Mouse (Mus musculus) kidney, embryonic 14.5 days (tissue): ENCODE measurements around the gene Poc1a. TPM values are rescaled to one million over a fixed set of nuclear protein-coding genes. Genes with fewer than 3 reads are reported as not detected.
A peak's percentile ranks its signal among the peaks of the same experiment; 100 is the strongest.

ENCODE experiments used
- ATAC-seq: fragments of 200-750 bp; cut with Nextera tagmentation; 2 replicates; pipeline ENCODE4 v1.8.0; 2017; ENCODE audit warnings: moderate number of reproducible peaks, mild to moderate bottlenecking, moderate TSS enrichment, moderate library complexity; ENCODE audit not compliant: low FRiP score, low TSS enrichment
- H3K27ac ChIP-seq: fragments of 300-500 bp; sonication (generic); 2 replicates; pipeline ENCODE4 v1.5.1; 2014; ENCODE audit warnings: low read depth, mild to moderate bottlenecking, low read length, moderate library complexity, mixed read lengths
- H3K27me3 ChIP-seq: fragments of 300-500 bp; sonication (generic); 2 replicates; pipeline ENCODE4 v1.6.1; 2014; ENCODE audit warnings: mild to moderate bottlenecking, low read length; ENCODE audit not compliant: control insufficient read depth, insufficient read depth
- H3K36me3 ChIP-seq: fragments of 300-500 bp; sonication (generic); 2 replicates; pipeline ENCODE4 v1.6.1; 2014; ENCODE audit warnings: low read length, mixed read lengths; ENCODE audit not compliant: control insufficient read depth, insufficient read depth
- H3K4me1 ChIP-seq: fragments of 300-500 bp; sonication (generic); 2 replicates; pipeline ENCODE4 v1.6.1; 2014; ENCODE audit warnings: low read length, mixed read lengths; ENCODE audit not compliant: control insufficient read depth, insufficient read depth
- H3K4me2 ChIP-seq: fragments of 300-500 bp; sonication (generic); replicated peaks from 2 replicates; pipeline ENCODE4 v1.6.1; 2014; ENCODE audit warnings: low read depth, mild to moderate bottlenecking, low read length
- H3K4me3 ChIP-seq: fragments of 300-500 bp; sonication (generic); 2 replicates; pipeline ENCODE4 v1.5.1; 2014; ENCODE audit warnings: mild to moderate bottlenecking, low read length
- H3K9ac ChIP-seq: fragments of 300-500 bp; sonication (generic); 2 replicates; pipeline ENCODE4 v1.6.1; 2014; ENCODE audit warnings: low read depth, mild to moderate bottlenecking, low read length, moderate library complexity
- H3K9me3 ChIP-seq: fragments of 300-500 bp; sonication (generic); 2 replicates; pipeline ENCODE4 v1.6.1; 2016; ENCODE audit warnings: low read length; ENCODE audit not compliant: control insufficient read depth
- WGBS: fragments of 180-500 bp; shearing (Covaris S2); extraction: QIAGEN DNeasy Blood & Tissue Kit; methylation state at CpG from one replicate; pipeline ENCODE4 v1.1.7; 2014; 5-methylcytosine and 5-hydroxymethylcytosine counted together
- polyA plus RNA-seq: library from polyadenylated mRNA; unstranded; fragments of >200 nt; fragmentation: Nextera tagmentation; extraction: Ambion mirVana; gene quantifications from 2 replicates; pipeline ENCODE4 v1.2.1, GENCODE M21; 2014

Gene Poc1a
- polyA plus RNA-seq, 1 experiment from 2014 or later = 29.1 TPM

DNA sequence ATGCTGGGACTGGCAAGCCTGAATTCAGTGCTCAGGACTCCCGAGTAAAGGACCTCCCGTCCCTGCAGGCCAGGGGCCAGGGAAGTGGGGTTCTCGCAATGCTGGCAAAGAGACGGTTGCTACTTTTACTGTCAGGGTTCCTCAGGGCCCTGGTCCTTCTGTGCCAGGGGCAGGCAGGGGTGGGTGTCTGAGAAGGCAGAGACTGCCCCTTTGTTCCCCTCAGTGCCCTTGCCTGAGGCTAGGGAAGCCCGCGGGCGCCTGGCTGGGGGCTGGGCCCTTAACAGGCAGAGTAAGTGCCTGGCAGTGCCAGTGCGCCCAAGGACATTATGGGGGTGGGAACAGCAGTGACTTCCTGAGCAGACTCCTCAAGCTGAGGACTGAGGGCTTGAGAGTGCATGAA, 96.4 kb downstream of the Poc1a start:
- Histone ChIP-seq H3K4me2 (no peak overlapping the region), H3K27ac (no peak overlapping the region; the same call in 1 of the 2 replicates), H3K4me3 (no peak overlapping the region), H3K4me1 (peaks cover 8% of the 10 kb centered on the region), H3K27me3 (no peaks in the 10 kb centered on the region), H3K9ac (no peak overlapping the region), H3K9me3 (no peaks in the 10 kb centered on the region), H3K36me3 (peaks cover 48% of the 10 kb centered on the region)
- 88% methylated on average over 8 of the region's 8 CpGs for WGBS
- ATAC-seq = no peak

DNA sequence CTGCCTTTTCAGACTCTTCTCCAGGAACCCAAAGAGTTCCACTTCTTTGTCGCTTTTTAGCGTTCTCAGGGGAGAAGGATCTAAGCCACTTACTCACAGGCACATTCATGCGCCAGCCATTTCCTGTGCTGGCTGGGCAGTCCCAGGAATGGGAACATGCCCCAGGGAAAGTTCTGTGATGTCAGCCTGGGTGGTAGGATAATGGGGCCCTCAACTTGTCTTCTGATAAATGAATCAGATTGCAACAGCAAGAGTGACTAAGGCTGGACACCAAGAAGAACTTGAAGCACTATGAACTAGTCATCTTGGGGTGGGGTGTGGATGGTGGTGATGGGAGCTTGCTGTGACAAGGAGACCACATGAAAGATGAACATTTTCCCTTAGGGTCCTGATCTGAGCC, 97.2 kb downstream of the Poc1a start:
- 86% methylated on average over 3 of the region's 3 CpGs for WGBS
- H3K4me3 ChIP-seq = no peak overlapping the region

DNA sequence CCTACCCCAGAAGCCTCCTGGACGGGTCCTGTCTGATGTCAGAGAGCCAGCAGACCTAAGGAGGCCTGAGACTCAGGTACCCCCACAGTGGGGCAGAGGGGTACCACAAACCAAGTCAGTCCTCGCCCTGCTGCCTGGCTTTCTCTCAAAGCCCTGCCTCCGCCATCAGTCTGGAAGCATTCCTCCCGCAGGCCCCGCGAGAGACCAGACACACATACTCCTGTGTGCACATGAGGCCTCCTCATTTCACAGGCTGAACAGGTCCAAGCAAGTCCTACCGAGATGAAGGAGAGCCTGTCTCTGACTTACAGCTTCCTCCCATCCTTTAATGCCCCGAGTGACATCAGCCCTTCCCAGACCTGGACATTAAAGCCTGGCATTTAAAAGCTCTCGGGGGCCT, 97.9 kb downstream of the Poc1a start:
- Histone ChIP-seq H3K27ac (no peak overlapping the region), H3K4me1 (peaks cover 8% of the 10 kb centered on the region), H3K4me2 (no peak overlapping the region), H3K27me3 (no peaks in the 10 kb centered on the region), H3K4me3 (no peak overlapping the region), H3K36me3 (peaks cover 33% of the 10 kb centered on the region), H3K9me3 (no peaks in the 10 kb centered on the region), H3K9ac (no peak overlapping the region)
- ATAC-seq = no peak
- 67% methylated on average over 9 of the region's 9 CpGs for WGBS

More for the DNA sequence above, 97.2 kb downstream of the Poc1a start:
- no peak overlapping the region for H3K4me2 ChIP-seq
- ATAC-seq = no peak
- H3K9ac ChIP-seq = no peak overlapping the region
- no peaks in the 10 kb centered on the region for H3K9me3 ChIP-seq
- H3K27ac ChIP-seq = no peak overlapping the region
- peaks cover under 1% of the 10 kb centered on the region; the same call in 1 of the 2 replicates for H3K4me1 ChIP-seq
- no peaks in the 10 kb centered on the region for H3K27me3 ChIP-seq
- H3K36me3 ChIP-seq = peaks cover 40% of the 10 kb centered on the region

DNA sequence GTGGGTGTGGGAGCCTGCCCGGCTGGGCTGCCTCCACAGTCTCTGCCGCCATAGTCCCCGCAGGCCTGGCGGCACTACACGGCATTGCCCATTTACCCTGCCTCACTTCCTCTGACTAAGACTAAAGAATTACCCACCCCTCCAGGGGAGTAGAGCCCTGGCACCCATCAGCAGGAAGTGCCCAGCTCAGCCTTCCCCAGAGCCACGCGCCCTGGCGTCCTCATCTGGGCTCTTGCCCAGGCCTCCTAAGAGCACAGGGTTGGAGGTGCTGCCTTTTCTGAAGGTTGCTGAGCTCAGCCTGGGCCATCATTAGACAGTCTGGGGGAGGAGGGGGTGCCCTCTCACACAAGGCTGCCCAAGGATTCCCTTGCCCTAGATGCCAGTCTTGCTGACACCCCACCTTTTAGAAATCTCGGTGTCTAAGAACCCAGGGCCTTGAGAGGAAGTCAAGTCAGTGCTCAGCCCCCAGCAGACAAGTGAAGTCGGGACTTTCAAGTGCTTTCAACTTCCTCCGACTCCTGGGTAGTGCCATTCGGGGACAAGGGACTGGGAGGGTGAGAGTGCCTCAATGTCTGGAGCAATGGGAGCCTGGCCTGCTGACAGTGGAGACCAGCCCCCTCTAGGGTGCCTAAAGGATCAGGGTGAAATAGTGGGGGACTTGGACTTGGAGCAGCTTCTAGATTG, 105.5 kb downstream of the Poc1a start:
- 86% methylated on average over 12 of the region's 12 CpGs for WGBS
- Histone ChIP-seq H3K4me1 (peaks cover 16% of the 10 kb centered on the region), H3K27ac (no peak overlapping the region), H3K4me3 (no peak overlapping the region), H3K27me3 (no peaks in the 10 kb centered on the region), H3K4me2 (no peak overlapping the region), H3K36me3 (no peaks in the 10 kb centered on the region), H3K9me3 (no peaks in the 10 kb centered on the region), H3K9ac (no peak overlapping the region)
- no peak for ATAC-seq

DNA sequence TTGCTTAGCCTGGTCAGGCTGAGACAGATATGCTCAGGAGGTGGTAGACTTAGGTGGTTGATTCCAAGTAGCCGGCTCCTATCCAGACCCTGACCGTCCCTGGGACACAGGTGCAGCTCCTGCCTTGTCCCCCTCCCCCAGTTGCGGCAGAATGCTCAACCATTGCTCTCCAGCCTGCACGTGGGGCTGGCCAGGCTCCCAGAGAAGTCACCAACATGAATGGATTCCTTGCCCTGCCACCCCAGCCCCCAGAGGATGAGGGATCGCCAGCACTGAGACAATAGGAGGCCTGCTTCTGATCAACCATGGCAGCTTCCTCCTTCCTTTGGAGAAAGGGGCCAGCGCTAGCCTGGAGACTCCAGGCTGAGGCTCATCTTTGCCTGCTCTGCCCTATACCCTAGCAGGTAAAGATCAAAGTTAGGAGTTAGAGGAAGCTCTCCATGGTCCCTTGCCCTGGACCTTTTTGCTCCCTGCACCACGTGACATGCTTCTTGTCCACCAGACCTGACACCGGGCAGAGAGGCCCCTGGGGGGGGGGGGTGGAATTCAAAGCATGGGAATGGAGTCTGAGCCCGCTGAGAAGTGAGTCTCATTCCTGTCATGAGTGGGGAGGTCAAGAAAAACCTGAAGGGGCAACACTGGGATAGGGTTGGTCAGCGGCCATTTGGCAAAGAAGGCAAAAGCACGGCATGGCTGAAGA, 112.1 kb downstream of the Poc1a start:
- no peak overlapping the region for H3K4me2 ChIP-seq
- H3K36me3 ChIP-seq = no peaks in the 10 kb centered on the region
- H3K4me1 ChIP-seq = 0 out of 2 replicates have a peak, but pooled peaks cover 7% of the 10 kb centered on the region
- no peak overlapping the region for H3K4me3 ChIP-seq
- 73% methylated on average over 11 of the region's 11 CpGs for WGBS
- no peak for ATAC-seq
- H3K27ac ChIP-seq = no peak overlapping the region
- H3K27me3 ChIP-seq = no peaks in the 10 kb centered on the region
- no peak overlapping the region for H3K9ac ChIP-seq
- H3K9me3 ChIP-seq = no peaks in the 10 kb centered on the region

DNA sequence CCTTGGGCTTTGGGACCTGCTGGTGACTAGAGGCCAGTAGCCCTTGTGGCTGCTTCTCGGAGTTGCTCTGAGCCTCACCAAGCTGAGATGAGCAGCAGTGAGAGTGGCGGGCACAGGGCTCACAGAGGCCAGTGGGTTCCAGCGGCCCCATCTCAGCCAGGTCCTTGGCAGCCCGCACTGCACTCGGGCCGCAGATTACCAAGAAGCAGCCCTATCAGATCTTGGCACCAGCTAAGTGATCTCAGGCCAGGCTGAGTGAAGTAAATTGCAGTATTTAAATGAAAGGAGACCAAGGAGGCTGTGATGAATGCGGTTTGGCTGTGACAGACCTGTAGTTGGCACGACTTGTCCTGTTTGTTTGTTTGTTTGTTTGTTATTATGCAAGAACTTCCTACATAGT, 112.7 kb downstream of the Poc1a start:
- WGBS = 90% methylated on average over 8 of the region's 8 CpGs
- no peak overlapping the region for H3K27ac ChIP-seq

DNA sequence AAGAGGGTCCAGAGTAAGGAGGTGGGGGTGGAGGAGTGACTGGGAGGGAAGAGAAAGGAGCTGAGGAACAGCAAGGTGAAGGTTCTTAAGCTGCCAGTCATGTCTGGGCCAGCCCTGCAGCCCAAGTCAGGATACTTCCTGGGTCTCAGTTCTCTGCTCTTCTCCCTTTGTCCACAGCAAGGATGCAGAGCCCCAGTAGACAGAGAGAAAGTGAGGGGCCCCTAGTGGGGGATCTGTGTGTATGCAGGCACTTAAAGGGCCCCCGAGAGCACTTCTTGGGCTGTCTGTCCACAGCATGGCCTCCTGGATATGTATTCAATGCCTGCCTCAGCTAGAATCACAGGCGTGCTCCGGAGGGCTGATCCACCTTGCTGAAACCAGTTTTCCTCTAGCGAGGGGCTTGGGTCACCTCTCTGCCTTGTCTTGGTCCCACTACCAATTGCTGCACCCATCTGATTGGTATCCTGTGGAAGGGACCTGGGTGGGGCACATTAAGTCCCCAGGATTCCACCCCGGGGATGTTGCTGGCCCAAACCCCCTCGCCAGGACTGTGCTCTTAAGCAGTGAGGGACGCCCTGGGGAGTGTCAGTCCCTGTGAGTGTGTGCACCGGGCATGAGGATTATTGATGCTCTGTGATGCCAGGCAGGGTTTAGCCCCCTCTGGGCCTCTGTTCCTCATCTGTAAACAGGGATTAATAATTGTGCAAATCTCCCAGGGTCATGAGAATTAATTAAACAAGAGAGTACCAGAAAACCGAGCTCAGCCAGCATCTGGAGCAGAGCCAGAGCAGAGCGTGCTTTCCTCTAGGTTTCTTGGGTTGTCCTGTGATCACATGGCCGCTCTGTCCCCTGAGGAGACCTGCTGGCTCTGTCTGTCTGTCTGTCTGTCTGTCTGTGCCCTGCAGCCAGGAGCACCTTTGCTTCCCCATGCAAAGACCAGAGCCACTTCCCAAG, 114.1 kb downstream of the Poc1a start:
- Histone ChIP-seq H3K4me2 (no peak overlapping the region), H3K27me3 (no peaks in the 10 kb centered on the region), H3K27ac (no peak overlapping the region), H3K9ac (no peak overlapping the region), H3K36me3 (no peaks in the 10 kb centered on the region), H3K4me3 (no peak overlapping the region), H3K4me1 (0 out of 2 replicates have a peak, but pooled peaks cover 7% of the 10 kb centered on the region), H3K9me3 (no peaks in the 10 kb centered on the region)
- peak; percentile 43; the same call in 1 of the 2 replicates for ATAC-seq
- 59% methylated on average over 11 of the region's 11 CpGs for WGBS

More for the DNA sequence above, 112.7 kb downstream of the Poc1a start:
- H3K4me1 ChIP-seq = 0 out of 2 replicates have a peak, but pooled peaks cover 7% of the 10 kb centered on the region
- H3K9ac ChIP-seq = no peak overlapping the region
- no peaks in the 10 kb centered on the region for H3K27me3 ChIP-seq
- H3K4me3 ChIP-seq = no peak overlapping the region
- H3K9me3 ChIP-seq = no peaks in the 10 kb centered on the region
- no peak for ATAC-seq
- no peaks in the 10 kb centered on the region for H3K36me3 ChIP-seq
- H3K4me2 ChIP-seq = no peak overlapping the region

DNA sequence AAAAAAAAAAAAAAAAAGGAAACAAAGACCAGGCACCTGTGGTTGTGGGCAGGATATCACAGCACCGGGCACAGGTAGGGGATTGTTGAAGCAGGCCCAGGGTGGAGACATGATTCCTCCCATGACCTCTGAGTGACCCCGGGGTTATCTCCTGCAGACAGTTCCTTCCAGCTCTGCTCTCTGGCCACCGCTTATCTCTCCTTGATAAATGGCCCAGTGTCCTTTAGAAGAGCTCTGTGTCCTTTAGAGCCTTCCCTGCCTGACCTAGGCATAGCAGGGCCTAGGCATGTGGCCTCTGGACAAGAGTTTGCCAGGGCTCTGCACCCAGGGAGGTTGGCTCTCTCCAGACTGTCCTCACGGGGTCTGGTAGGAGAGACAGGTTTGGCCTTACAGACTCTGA, 116.9 kb downstream of the Poc1a start:
- ATAC-seq = no peak
- Histone ChIP-seq H3K4me2 (no peak overlapping the region), H3K9ac (no peak overlapping the region), H3K4me1 (0 out of 2 replicates have a peak, but pooled peaks cover 7% of the 10 kb centered on the region), H3K4me3 (no peak overlapping the region), H3K27ac (no peak overlapping the region), H3K27me3 (no peaks in the 10 kb centered on the region), H3K36me3 (no peaks in the 10 kb centered on the region), H3K9me3 (no peaks in the 10 kb centered on the region)
- whole genome bisulfite sequencing = 64% methylated on average over 4 of the region's 4 CpGs
